Mouse (Mus musculus) megakaryocyte, adult 5-6 weeks (primary cell): Measurements from ENCODE around the gene Gapdh. TPM values are rescaled to one million over a fixed set of nuclear protein-coding genes. Genes with fewer than 3 reads are reported as not detected.
A peak's percentile ranks its signal among the peaks of the same experiment; 100 is the strongest.

ENCODE experiments used
- ATAC-seq: 2 replicates; pipeline ENCODE4 v1.8.0; 2016; ENCODE audit warnings: mild to moderate bottlenecking, inconsistent platforms; ENCODE audit not compliant: poor library complexity, severe bottlenecking
- total RNA-seq, 2 experiments: library from RNA; stranded (forward) in 1 of 2; stranded (reverse) in 1 of 2; fragments of 153-499, 151-499 nt in 1 of 2; fragments of 221-1000, 200-1000 nt in 1 of 2; gene quantifications; 2 replicates each; pipeline versions ENCODE4 v1.2.3 to v1.2.4; 2015 to 2017

Gene Gapdh
- total RNA-seq, 2 experiments from 2014 or later: 1,070 to 2,892 TPM

DNA sequence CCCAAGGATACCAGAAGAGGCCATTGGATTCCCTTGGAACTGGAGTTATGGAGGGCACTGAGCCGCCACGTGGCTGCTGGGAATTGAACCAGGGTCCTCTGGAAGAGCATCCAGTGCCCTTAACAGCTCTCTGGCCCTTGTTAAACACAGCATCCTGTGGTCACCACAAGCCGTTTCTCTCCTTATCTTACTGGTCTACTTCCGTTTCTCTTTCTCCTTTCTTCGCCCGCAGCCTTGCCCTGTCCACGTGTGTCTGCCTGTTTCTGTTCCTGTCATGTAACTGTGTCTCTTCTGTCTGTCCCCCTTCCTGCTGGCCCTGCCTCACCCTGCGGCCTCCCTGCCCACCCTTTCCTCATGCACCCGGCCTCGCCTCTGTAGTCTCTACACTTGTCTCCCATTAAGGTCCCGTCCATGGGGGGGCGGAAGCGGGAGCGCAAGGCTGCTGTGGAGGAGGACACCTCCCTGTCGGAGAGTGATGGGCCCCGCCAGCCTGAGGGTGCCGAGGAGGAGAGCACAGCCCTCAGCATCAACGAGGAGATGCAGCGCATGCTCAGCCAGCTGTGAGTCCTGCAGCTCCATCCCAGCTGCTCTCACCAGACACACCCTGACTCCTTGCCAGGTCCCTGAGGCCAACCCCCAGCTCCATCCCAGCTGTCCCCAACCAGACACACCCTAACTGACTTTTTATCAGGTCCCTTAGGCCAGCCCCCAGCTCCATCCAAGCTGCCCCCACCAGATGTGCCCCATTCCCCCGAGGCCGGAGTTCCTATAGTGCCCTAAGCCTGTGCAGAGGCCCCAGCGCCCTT is 13.9 kb downstream of the Gapdh start:
- peak; percentile 73 for ATAC-seq

DNA sequence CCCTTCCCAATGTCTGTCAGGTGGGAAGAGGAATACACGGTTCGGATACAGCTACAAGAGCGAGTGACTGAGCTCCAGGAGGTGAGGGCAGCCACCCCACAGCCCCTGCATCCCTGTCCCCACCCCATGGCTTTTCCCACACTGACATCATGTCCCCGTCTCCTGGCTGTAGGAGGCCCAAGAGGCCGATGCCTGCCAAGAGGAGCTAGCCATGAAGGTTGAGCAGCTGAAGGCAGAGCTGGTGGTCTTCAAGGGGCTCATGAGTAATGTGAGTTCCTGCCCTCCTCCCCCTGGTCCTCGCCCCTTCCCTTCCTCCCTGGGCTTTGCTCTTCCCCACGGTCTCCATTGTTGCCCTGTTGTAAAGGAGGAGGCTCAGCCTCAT is 16.7 kb downstream of the Gapdh start:
- no peak for ATAC-seq

DNA sequence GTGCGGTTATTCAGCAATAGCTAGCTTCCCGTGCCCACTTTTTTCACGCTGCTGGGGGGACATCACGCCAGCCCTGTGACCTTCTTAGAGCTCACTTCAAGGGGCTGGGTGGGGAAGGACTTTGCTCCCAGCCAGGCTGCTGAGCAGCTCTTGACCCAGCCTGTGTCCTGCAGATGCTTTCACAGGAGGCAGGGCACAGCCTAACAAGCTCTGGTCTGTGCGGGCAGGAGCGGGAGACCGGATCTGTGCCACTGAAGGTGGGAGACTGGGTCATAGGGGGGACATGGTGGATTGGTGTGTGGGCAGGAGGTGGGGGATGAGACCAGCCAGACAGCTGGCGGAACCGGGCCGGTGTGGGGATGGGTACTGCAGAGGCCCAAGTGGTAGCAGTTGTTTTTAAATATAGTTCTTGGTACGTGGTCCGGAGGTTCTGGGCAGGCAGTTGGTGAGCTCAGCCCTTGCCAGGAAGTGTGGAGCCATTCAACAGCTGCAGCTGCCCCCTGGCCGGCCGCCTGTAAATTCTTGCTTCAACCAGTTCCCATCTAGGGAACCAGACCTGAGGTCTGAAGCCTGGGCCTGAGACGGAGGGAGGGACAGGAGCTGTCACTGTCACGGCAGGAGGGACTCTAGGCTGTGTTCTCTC is 17.2 kb downstream of the Gapdh start:
- no peak for ATAC-seq

- 0 out of 2 replicates have a peak, but pooled peaks have one; percentile 5 for ATAC-seq
Observed at GRCm38 (mm10) chr6:125148251-125148925, 17.9 kb downstream of the Gapdh start.

- no peak for ATAC-seq
Observed at GRCm38 (mm10) chr6:125147329-125147728, 18.9 kb downstream of the Gapdh start.

GRCm38 (mm10) chr6:125146797-125147196 is 19.5 kb downstream of the Gapdh start:
- peak; percentile 60 for ATAC-seq

- no peak for ATAC-seq
Observed at GRCm38 (mm10) chr6:125146148-125146547, 20.1 kb downstream of the Gapdh start.

- ATAC-seq: no peak
Observed at GRCm38 (mm10) chr6:125145479-125145951, 20.8 kb downstream of the Gapdh start.

DNA sequence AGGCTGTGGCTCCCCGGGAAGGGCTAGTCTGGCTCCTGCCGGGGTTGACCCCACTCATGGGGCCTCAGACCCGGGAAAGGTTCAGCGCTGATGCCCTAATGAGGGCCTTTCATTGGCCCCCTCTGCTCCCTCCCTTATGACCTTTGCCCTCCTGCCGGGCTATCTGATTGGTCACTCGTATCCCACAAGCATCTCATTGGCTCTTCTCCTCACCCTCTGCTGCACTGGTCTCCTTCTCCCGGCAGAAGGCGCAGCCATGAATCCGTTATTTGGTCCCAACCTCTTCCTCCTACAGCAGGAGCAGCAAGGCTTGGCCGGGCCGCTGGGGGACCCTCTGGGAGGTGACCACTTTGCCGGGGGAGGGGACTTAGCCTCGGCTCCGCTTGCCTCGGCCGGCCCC is 21.3 kb downstream of the Gapdh start, which contains the start of gene Iffo1:
Gene Iffo1, plus strand, starts transcription at position 241 of the 400 bp plus-strand sequence.
- peak; percentile 91 for ATAC-seq

DNA sequence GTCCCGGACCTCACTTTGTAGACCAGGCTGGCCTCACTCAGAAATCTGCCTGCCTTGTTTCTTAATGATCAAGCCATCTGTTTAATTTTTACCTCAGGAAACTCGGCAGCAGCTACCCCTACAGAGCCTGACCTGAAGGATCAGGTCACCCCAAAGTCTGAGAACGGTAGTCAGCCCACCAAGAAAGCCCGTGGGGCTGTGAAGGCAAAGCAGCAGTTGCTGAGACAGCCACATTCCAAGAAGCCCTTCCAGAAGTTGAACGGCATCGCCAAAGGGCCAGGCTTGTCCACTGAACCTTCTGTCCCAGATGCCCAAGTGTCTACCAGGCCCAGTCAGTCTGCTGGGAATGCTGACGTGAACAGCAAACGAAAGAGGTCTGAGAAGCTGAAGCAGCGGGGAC is 22.4 kb downstream of the Gapdh start:
- ATAC-seq: no peak

- no peak for ATAC-seq
Observed at GRCm38 (mm10) chr6:125143128-125143527, 23.1 kb downstream of the Gapdh start.

DNA sequence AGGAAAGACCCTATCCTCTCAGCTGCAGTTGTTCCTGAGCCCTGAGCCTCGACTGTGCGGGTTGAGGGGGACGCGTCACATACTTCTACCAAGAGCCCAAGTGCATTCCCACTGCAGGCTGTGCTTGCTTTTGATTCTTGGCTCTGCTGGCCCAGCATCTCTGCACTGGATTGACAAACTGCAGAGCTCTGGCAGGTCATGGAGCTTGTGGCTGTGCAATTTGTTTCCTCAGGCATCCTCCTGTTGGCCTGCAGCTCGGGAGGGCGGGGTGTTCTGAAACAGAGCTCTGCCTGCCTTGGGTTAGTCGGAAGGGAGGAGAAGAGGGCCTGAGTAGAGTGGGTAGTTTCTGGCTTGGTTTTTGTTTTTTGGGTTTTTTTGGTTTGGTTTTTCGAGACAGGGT is 23.8 kb downstream of the Gapdh start:
- ATAC-seq: no peak

GRCm38 (mm10) chr6:125139747-125140146 is 26.5 kb downstream of the Gapdh start:
- ATAC-seq: no peak

DNA sequence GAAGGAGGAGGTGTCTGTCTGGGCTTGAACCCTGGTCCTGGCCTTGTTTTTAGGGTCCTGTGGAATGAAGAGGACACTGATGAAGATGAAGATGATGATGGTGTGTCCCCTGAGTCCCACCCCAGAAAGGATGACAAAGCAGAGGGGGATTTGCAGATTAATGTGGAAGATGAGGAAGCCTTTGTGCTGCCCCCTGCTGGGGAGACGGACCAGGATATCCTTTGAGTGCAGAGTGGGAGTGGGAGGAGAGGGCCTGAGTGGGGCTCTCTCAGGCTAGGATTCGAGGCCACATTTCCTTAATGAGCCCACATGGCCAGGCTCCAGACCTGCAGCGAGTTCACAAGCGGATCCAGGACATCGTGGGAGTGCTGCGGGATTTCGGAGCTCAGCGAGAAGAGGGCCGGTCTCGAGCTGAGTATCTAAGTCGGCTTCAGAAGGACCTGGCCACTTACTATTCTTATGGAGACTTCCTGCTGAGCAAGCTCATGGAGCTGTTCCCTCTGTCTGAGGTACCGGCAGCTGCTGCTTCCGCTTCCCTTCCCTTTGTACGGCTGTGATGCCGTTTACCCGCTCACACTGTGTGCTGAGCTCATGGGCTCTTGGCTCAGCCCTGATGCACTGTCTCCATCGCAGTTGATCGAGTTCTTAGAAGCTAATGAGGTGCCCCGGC is 29.1 kb downstream of the Gapdh start:
- peak; percentile 62 for ATAC-seq

GRCm38 (mm10) chr6:125132470-125132869 is 33.8 kb downstream of the Gapdh start:
- ATAC-seq: no peak

GRCm38 (mm10) chr6:125131302-125132156 is 34.7 kb downstream of the Gapdh start, which contains the start of gene Nop2:
TSS of gene Nop2 (plus strand) at chr6:125131909.
- ATAC-seq: peak; percentile 96

DNA sequence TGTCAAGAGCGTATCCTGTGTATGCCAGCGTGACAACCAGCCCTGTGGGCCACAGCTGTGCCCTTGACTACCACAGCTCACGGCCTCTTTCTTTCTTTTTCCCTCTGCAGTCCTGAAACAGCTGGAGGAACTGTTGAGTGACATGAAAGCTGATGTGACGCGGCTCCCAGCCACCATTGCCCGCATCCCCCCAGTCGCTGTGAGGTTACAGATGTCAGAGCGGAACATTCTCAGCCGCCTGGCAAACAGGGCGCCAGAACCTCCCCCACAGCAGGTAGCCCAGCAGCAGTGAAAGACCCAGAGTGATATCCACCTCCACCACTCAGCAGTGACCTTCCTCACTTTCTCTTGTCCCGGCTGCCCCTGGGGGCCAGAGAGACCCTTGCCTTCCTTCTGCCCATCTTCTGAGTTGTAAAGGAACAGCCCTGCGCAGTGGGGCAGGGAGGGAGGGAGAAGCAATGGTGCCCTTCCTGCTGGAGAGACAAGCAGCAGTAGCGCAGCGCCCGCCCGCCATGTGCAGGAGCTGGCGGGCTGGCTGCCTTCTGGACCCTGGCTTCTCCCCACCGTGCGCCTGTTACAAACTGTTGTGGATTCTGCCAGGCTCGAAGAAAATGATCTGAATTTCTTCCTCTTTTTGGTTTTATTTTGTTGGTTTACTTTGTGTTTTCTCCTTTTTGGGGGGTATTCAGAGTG is 36.4 kb downstream of the Gapdh start:
- ATAC-seq: no peak

GRCm38 (mm10) chr6:125128724-125129123 is 37.5 kb downstream of the Gapdh start:
- no peak for ATAC-seq

GRCm38 (mm10) chr6:125119387-125119786 is 46.9 kb downstream of the Gapdh start:
- no peak for ATAC-seq
